Mouse (Mus musculus): ENCODE measurements at regions not wholly inside any gene's neighbourhood (a gene's known extent, or its start where the extent isn't known, plus 50 kb on each side); places are given as distances from the start of the nearest gene placed in this dataset.

DNA sequence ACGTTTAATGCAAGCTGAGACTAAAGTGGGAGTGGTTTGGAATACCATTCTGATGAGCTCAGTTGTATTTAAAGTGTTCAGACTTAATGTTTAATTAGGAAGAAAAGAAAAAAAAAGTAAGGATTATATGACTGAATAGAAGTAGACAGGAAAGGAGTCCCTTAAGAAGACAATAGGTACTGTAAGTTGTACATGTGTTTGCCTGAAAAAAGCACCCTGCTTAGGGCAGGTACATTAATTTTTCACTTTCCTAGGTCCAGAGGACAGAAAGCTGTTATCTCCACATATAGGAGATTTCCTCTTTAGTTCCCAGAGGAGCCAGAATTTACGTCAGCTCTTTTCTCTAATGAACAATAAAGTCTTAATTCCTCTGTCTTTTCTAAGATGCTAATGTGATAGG lies 58.5 kb downstream of the Olfr987 start:
- no peak for DNase-seq

DNA sequence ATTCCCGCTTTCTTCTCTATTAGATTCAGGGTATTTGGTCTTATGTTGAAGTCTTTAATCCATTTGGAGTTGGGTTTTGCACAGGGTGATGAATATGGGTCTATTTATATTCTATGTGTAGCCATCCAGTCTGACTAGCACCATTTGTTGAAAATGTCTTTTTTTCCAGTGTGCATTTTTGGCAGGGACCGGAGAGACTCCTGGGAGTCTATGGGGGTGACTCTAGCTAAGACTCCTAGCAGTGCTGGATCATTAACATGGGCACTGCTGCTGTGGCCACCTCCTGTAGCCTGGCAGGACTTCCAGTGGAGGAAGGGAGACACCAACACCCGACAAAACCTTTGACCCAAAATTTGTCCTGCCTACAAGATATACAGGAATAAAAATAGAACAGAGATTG lies 61.0 kb downstream of the Olfr987 start:
- DNase-seq = no peak

DNA sequence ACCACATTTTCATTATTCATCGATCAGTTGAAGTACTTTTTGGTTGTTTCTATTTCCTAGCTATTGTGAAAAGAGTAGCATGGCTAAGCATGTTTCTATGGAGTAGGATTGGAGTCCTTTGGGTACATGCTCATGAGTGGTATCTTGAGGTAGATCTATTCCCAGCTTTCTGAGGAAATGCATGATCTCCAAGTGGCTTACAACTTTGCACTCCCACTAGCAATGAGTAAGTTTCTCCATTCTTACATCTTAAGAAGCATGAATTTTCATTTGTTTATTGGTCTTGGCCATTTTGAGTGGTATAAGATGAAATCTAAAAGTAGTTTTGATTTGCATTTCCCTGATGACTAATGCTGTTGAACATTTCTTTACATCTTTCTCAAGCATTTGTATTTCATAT lies 61.7 kb downstream of the Olfr987 start:
- no peak for DNase-seq

DNA sequence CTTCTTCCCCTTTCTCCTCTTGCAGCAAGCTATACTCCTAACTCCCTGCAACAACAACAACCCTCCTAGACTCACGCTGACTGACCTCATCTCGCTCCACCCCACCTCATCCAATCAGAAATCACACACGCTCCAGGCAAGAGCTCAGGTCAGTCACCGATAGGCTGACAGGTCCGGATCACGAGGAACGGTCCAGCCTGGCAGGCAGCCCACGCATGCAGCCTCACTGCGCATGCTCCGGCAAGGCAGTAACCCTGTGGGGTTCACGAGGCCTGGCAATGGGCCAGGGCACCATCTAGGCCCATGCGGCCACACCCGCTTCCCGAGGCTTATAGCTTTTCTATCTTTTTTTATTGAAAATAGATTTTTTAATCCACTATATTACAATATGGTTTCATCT lies 69.8 kb upstream of the Lrrc55 start:
- peak in 1 of 2 experiments; percentile 21 for DNase-seq

DNA sequence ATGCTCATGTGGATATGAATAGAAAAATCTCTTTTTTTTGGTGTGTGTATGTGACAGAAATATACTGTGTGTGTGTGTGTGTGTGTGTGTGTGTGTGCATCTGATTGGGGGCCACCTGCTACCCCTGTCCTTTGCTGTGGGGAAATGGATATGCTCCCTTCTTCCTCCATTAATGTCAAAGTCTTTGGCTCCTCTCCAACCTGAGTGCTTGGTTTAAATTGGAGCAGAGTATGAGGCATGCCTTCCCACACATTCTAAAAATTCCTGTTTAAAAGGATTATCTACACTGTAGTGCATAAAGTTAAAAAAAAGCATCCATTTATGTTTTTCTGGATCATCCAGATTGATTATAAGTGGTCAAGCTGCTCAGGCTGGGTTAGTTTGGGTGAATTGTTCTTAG lies 68.7 kb upstream of the Lrrc55 start:
- no peak for DNase-seq

DNA sequence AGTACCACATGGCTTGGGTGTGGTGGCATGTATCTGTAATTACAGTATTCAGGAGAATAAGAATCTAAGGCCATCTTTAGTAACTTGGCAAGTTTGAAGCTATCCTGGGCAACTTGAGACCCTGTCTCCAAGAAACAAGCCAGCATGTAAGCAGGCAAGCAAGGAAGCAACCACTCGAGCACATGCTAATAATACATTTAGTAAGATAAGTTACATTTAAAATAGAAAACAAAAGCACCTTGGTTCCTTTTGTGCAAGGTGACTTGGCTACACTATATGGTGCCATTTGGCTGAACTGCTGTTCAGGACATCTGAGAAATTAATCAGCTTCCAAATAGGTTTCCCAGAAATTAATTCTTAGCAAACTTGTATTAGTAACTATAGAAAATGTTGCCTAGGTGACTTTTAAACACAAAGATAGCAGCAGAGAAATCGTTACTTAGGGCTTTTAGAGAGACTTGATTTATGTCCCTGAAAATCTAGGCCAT lies 68.1 kb upstream of the Lrrc55 start:
- peak in 1 of 2 experiments; percentile 32 for DNase-seq

DNA sequence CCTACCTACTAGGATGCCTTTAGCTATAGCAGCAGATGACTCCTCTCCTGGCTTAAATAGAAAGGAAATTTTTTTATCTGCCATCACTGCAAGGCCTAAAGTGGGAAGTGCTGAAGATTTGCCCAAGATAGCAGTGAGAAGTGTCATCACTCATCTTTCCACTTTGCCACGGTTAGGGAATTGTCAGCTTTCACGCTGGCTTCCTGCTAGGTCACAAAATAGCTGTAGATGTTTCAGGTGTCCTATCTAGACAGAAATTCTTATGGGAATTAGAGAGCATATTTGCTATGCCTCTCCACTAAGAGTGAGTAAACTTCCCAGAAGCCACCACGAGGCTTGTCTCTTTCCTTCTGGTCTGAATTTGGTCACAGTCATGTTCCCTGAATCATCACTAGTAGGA lies 60.4 kb upstream of the Lrrc55 start:
- DNase-seq = no peak

DNA sequence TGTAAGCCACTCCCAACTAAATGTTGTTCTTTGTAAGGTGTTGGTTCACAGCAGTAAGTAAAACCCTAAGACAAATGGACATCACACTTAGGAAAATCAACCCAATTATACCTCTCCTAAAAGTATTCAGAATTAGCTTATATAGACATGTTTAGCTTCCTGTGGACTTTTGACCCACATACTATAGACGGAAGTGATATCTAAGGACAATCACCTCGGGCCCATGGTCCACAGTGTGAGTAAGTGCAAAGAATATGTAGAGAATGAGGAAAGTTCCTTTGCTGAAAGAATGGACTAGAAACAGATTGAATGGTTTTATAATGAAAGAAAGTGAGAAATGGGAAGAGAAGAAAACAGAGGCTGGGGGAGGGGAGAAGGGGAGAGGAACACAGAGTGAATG lies 58.6 kb upstream of the Lrrc55 start:
- DNase-seq = no peak

DNA sequence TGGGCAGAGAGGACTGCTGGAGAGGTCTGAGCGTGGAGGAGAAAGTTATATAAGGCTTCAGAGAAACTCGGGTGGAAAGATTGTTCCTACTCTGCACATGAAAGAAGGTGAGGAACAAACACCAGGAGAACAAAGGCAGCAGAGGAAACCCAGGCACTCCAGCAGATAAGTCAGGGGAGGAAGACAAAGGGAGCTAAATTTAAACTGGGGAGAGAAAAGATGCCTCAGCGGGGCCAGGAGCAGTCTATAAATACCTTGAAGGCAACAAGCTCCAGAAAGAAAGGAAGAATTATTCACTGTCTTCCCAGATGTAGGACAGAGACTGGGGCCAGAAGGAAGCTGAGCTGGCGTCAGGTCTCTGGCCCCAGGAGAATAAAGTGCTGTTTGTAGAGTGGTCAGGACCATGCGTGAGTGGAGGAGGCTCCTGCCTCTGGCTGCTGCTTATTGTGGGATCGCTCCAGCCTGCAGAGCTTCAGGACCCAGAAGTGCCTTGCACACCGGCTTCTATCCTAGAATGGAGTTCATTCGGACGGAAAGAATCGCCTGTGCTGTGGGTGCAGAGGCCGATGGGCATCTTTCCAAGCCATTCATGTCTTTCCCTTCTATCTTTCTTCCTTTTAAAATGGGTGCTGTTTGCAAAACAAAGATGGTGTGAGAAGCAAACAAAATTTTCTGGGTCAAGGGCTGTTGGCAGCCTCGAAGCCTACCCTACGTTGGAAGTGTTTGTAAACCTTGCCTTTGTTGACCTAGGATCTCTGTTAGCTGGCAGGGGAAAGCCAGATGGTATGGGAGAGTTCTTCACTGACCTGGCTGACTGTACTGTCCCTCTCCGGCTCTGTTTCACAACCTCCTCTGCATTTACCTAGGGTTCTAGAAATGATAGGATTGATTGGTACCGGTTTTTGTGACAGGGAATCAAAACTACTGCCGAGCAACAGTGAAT lies 55.6 kb upstream of the Lrrc55 start:
- peak; percentile 48 to 55 for DNase-seq

DNA sequence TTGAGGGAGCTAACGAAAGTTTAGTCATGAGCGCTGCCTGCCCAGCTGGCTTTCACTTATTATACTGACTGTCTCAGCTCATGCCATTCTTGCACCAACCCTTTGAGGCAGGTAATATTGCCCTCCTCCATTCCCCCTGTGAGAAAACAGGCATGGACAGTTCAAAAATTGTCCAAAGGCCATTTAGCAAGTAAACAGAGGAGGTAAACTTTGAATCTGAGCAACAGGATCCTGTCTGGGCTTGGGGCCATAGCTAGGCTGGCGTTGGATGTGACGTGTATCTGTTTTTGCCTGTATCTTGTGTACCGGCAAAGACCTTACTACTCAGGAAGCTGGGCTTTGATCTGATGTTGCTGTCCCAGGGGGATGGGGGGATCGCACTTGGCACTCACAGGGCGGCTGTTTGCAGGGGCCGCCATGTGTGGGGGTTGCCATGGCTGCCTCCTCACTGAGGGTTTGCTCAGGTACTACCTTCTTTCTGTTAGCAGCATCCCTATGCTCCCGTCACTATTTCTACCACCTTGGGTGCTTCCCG lies 53.1 kb upstream of the Lrrc55 start:
- DNase-seq = peak in 1 of 2 experiments; percentile 63

All from heart, adult 18-20 months (tissue).